Mouse (Mus musculus) CD4-positive, CD25-positive, alpha-beta regulatory T cell, adult 4 months (primary cell): ENCODE measurements around the gene Atrip. TPM values are rescaled to one million over a fixed set of nuclear protein-coding genes. Genes with fewer than 3 reads are reported as not detected.

Experiments
- ATAC-seq: one replicate; pipeline ENCODE4 v1.8.0; 2017
- polyA plus RNA-seq, 2 experiments: library from polyadenylated mRNA; unstranded; fragments of 100-300 nt; shearing (Covaris generic); gene quantifications; one replicate each; pipeline ENCODE4 v1.2.1; 2017

Atrip gene
- polyA plus RNA-seq, 2 experiments from 2014 or later: 23.4 to 32.1 TPM

- ATAC-seq: no peak
These were observed 42.9 kb downstream of the Atrip start for GRCm38 (mm10) chr9:109031001-109031400.

- no peak for ATAC-seq
These were observed 43.6 kb downstream of the Atrip start for GRCm38 (mm10) chr9:109030312-109030711.

GRCm38 (mm10) chr9:109028919-109029318 lies 45.0 kb downstream of the Atrip start:
- ATAC-seq: no peak

GRCm38 (mm10) chr9:109028421-109028820 lies 45.5 kb downstream of the Atrip start:
- no peak for ATAC-seq

GRCm38 (mm10) chr9:109027521-109027920 lies 46.4 kb downstream of the Atrip start:
- ATAC-seq: no peak

GRCm38 (mm10) chr9:109022866-109023685 lies 50.8 kb downstream of the Atrip start:
- ATAC-seq: peak; percentile 39

GRCm38 (mm10) chr9:109021428-109021827 lies 52.5 kb downstream of the Atrip start:
- ATAC-seq: no peak

GRCm38 (mm10) chr9:109016973-109017604 lies 56.8 kb downstream of the Atrip start:
- ATAC-seq: no peak

- ATAC-seq: no peak
These were observed 58.5 kb downstream of the Atrip start for GRCm38 (mm10) chr9:109015397-109015796.

- ATAC-seq: no peak
These were observed 63.6 kb downstream of the Atrip start for GRCm38 (mm10) chr9:109010316-109010690.

GRCm38 (mm10) chr9:109009636-109010315 lies 64.1 kb downstream of the Atrip start:
- no peak for ATAC-seq

GRCm38 (mm10) chr9:109008994-109009635 lies 64.8 kb downstream of the Atrip start:
- ATAC-seq: no peak

- no peak for ATAC-seq
These were observed 65.8 kb downstream of the Atrip start for GRCm38 (mm10) chr9:109008081-109008480.

Other genes starting within 250 kb of the Atrip start
- gene Celsr3, start 247.8 kb downstream of the Atrip start, polyA plus RNA-seq: under 1 TPM in 1 of 2 experiments, not detected in 1; 0.05 TPM
- gene Slc26a6, start 220.8 kb downstream of the Atrip start, polyA plus RNA-seq: 10 to 100 TPM in 1 of 2 experiments, 1 to 10 TPM in 1; 8.2 to 24.2 TPM
- under 1 TPM in 1 of 2 experiments, not detected in 1; 0.46 TPM for gene Tmem89, start 159.5 kb downstream of the Atrip start, polyA plus RNA-seq
- gene Uqcrc1, start 137.5 kb downstream of the Atrip start, polyA plus RNA-seq: 100 to 1,000 TPM; 182 to 369 TPM
- not detected for gene Col7a1, start 120.5 kb downstream of the Atrip start, polyA plus RNA-seq
- gene Ucn2, start 88.1 kb downstream of the Atrip start, polyA plus RNA-seq: not detected
- 10 to 100 TPM in 1 of 2 experiments, 1 to 10 TPM in 1; 6.1 to 12.7 TPM for gene Pfkfb4, start 82.3 kb downstream of the Atrip start, polyA plus RNA-seq
- gene Shisa5, start 35.6 kb downstream of the Atrip start, polyA plus RNA-seq: 1,000 to 10,000 TPM; 3,771 to 6,921 TPM
- 10 to 100 TPM; 36.2 to 61.7 TPM for gene Trex1, start 14.4 kb downstream of the Atrip start, polyA plus RNA-seq
- 10 to 100 TPM; 13.5 to 16.0 TPM for gene Ccdc51, start 8.4 kb upstream of the Atrip start, polyA plus RNA-seq
- 100 to 1,000 TPM; 679 to 933 TPM for gene Tma7, start 8.5 kb upstream of the Atrip start, polyA plus RNA-seq
- 1 to 10 TPM in 1 of 2 experiments, under 1 TPM in 1; 0.94 to 1.2 TPM for gene Plxnb1, start 21.3 kb upstream of the Atrip start, polyA plus RNA-seq
- gene Fbxw21, start 87.9 kb upstream of the Atrip start, polyA plus RNA-seq: not detected
- not detected for gene Fbxw13, start 121.9 kb upstream of the Atrip start, polyA plus RNA-seq
- not detected for gene Fbxw20, start 160.6 kb upstream of the Atrip start, polyA plus RNA-seq
- gene Fbxw14, start 213.6 kb upstream of the Atrip start, polyA plus RNA-seq: not detected